Mouse (Mus musculus): ENCODE data around the gene Zfp87. TPM values are rescaled to one million over a fixed set of nuclear protein-coding genes. Genes with fewer than 3 reads are reported as not detected.

Zfp87 gene
- polyA plus RNA-seq (2012; rRNA removed; ENCODE audit: low replicate concordance): 23.3 and 37.9 TPM in 2 replicates

DNA sequence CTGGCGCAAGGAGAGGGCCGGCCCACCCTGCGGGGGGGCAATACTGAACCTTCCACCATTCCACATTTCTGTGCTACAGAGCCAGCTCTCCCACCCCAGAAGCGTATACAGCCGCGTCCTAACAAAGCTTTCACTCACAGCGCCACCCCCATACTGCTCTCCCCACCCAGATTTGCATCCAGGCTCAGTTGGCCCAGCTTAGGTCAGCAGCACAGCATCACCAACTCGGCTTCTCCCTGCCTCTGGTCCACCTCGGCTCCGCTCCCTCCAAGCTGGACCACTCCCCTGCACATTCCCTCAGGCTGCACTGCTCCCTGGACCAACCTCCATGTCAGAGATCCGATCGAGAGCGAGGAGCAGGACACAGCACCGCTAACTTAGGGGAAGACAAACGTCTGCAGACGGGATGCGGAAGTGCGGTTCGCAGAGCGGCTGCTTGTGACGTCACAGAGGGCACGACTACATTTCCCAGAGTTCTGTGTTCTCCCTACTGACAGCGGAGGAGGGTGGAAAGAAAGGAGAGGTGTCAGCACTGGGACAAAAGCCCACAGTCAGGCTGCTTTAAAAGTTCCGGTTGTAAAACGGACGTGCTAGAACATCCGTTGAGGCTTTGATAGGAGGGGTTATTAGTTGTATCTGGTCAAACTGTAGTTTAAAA lies at the start of gene Zfp87, which contains the start of gene Gm26965:
Gene Zfp87 (minus strand): TSS at position 425 of the 658 bp plus-strand sequence.
Gene Gm26965 (minus strand): TSS at position 399 of the 658 bp plus-strand sequence.

DNA sequence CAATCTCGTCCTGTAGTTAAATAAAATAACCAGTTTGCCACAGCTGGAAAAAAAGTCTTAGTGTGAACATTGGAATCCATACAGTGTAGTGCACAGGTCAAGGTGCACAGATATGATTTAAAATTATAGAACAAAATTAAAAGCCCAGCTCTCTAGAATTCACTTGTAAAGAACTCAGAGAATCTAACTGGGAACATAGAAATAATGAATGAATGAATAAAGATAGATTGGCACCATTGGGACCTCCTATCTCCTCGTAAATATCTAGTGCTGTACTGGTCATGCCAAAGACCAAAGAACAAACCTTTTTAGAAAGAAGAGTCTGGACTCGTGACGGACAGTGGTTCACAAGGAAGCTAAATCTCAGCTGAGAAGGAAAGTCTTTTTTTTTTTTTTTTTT lies 27.8 kb upstream of the Zfp87 start, which contains the start of gene Zfp748:
Gene Zfp748 (minus strand): TSS at position 101 of the 400 bp plus-strand sequence.

DNA sequence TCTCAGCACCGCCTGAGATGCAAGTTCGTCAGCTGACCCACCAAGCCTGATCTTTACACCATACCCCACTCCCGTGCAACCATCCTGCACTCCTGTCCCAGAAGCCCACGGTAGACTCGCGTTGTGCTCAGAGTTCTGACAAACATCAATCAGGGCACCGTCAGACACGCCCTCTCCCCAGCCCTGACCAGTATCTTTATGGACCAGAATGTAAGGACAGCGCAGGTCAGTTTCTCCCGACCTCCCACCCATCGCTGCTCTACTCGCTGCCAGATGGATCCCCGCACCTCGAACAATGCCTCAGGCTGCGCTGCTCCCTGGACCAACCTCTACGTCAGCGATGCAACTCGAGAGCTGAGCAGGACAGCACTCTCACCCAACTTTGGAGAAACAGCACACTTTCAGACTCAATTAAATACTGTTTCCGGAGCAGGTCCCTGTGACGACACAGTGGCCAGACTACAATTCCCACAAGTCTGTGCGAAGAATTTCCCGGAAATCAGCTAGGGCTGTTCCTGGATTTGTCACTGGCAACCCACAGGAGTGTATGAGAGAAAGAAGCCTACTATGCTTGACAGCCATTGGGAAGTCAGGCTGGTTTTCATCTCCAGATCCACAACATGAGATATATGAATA lies 25.8 kb downstream of the Zfp87 start, which contains the start of gene Zfp58:
Gene Zfp58 (minus strand): TSS at position 472 of the 636 bp plus-strand sequence.

DNA sequence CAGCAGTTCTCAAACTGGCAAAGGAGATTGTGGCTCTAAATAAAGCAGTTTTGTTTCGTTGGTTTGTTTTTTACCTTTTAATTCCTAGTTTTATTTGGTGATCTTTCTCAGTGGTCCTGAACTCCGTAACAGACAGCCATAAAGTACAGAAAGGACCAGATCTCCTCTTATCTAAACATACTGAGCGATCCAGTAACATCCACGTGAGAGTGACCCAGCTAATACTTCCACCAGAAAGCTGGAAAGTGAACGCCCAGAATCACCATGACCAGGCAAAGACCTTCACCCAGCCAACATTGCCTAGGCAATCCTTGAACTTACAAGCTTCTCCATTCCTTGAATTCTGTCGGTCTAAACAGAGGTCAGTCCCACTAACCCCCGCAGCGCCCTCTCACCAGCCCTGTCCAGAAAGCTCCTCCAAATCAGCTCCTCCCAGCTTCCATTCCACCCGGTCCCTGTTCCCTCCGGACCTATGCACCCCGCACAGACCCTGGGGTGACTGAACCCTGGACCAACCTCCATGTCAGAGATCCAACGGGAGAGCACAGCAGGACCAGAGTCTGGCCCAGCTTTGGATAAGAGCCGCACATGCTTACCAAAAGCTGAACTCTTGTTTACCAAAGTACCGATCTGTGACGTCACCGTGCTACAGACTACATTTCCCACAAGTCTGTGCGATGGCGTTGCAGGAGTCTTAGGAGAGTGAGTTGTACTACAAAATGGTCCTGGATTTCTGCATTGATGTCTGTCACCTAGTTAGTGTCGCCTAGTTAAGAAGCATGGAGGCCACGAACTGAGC lies 42.2 kb downstream of the Zfp87 start, which contains the start of gene Zfp874b:
Gene Zfp874b (minus strand): TSS at position 634 of the 799 bp plus-strand sequence.

Other genes starting within 250 kb of the Zfp87 start
- gene Zfp458, start 247.7 kb downstream of the Zfp87 start, polyA plus RNA-seq (2012; rRNA removed; ENCODE audit: low replicate concordance): 0.34 and 0.78 TPM in 2 replicates
- 1.0 and 1.5 TPM in 2 replicates for gene Zfp457, start 219.7 kb downstream of the Zfp87 start, polyA plus RNA-seq (2012; rRNA removed; ENCODE audit: low replicate concordance)
- gene Zfp595, start 193.6 kb downstream of the Zfp87 start, polyA plus RNA-seq (2012; rRNA removed; ENCODE audit: low replicate concordance): 0.95 and 1.3 TPM in 2 replicates
- gene Gm28044, start 165.6 kb downstream of the Zfp87 start, polyA plus RNA-seq (2012; rRNA removed; ENCODE audit: low replicate concordance): not detected in 2 replicates
- 0.35 and 0.37 TPM in 2 replicates for gene Zfp953, start 165.6 kb downstream of the Zfp87 start, polyA plus RNA-seq (2012; rRNA removed; ENCODE audit: low replicate concordance)
- 0.28 TPM in 1 of 2 replicates, not detected in the other for gene Gm28041, start 150.4 kb downstream of the Zfp87 start, polyA plus RNA-seq (2012; rRNA removed; ENCODE audit: low replicate concordance)
- 0.21 and 0.32 TPM in 2 replicates for gene Zfp456, start 150.4 kb downstream of the Zfp87 start, polyA plus RNA-seq (2012; rRNA removed; ENCODE audit: low replicate concordance)
- 2.2 and 4.0 TPM in 2 replicates for gene Zfp429, start 126.4 kb downstream of the Zfp87 start, polyA plus RNA-seq (2012; rRNA removed; ENCODE audit: low replicate concordance)
- gene Zfp459, start 104.8 kb downstream of the Zfp87 start, polyA plus RNA-seq (2012; rRNA removed; ENCODE audit: low replicate concordance): 0.32 and 0.41 TPM in 2 replicates
- gene Zfp874a, start 74.6 kb downstream of the Zfp87 start, polyA plus RNA-seq (2012; rRNA removed; ENCODE audit: low replicate concordance): 2.2 and 5.1 TPM in 2 replicates
- gene Zfp874b, start 41.9 kb downstream of the Zfp87 start, polyA plus RNA-seq (2012; rRNA removed; ENCODE audit: low replicate concordance): 4.4 and 5.5 TPM in 2 replicates
- 1.1 and 1.5 TPM in 2 replicates for gene Zfp58, start 25.6 kb downstream of the Zfp87 start, polyA plus RNA-seq (2012; rRNA removed; ENCODE audit: low replicate concordance)
- not detected in 2 replicates for gene Gm26965, start within 50 bp of the Zfp87 start, polyA plus RNA-seq (2012; rRNA removed; ENCODE audit: low replicate concordance)
- gene Zfp748, start 27.7 kb upstream of the Zfp87 start, polyA plus RNA-seq (2012; rRNA removed; ENCODE audit: low replicate concordance): 2.0 and 4.3 TPM in 2 replicates
- 0.62 and 1.0 TPM in 2 replicates for gene Zfp729b, start 83.5 kb upstream of the Zfp87 start, polyA plus RNA-seq (2012; rRNA removed; ENCODE audit: low replicate concordance)
- gene Gm49345, start 111.6 kb upstream of the Zfp87 start, polyA plus RNA-seq (2012; rRNA removed; ENCODE audit: low replicate concordance): 0.17 TPM in 1 of 2 replicates, not detected in the other
- 0.73 and 2.0 TPM in 2 replicates for gene Zfp729a, start 111.6 kb upstream of the Zfp87 start, polyA plus RNA-seq (2012; rRNA removed; ENCODE audit: low replicate concordance)
- 4.3 and 6.8 TPM in 2 replicates for gene Zfp738, start 160.9 kb upstream of the Zfp87 start, polyA plus RNA-seq (2012; rRNA removed; ENCODE audit: low replicate concordance)
- 1.0 and 2.2 TPM in 2 replicates for gene Zfp65, start 203.0 kb upstream of the Zfp87 start, polyA plus RNA-seq (2012; rRNA removed; ENCODE audit: low replicate concordance)
- 0.46 and 0.77 TPM in 2 replicates for gene Zfp85, start 229.1 kb upstream of the Zfp87 start, polyA plus RNA-seq (2012; rRNA removed; ENCODE audit: low replicate concordance)